Mouse (Mus musculus): ENCODE results near the gene Lrriq4.

- TF ChIP-seq CTCF (IDR thresholded peaks at IDR 0.05; ENCODE audit: low read depth) (peak; percentile 16; the same call in 1 of the 2 replicates), EP300 (IDR thresholded peaks at IDR 0.05; ENCODE audit: low read depth) (no peak)
Observed at GRCm38 (mm10) chr3:30713334-30713733, 69.0 kb downstream of the Lrriq4 start.

Data from heart, postnatal 0 days (tissue).